Comparison of ENCODE assay signal across 8 mouse cellular contexts in the genomic region with DNA sequence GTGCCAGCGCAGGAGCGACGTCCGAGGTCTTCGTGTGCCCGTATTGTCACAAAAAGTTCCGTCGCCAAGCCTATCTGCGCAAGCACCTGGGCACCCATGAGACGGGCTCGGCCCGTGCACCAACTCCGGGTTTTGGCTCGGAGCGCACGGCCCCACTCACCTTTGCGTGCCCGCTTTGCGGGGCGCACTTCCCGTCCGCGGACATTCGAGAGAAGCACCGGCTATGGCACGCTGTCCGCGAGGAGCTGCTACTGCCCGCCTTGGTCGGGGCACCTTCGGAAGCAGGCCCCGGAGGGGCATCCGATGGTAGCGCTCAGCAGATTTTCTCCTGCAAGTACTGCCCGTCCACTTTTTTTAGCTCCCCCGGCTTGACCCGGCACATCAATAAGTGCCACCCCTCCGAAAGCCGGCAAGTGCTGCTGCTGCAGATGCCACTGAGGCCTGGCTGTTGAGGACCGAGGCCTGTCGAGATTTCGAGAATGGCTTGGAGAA. TPM values are rescaled to one million over a fixed set of nuclear protein-coding genes. Genes with fewer than 3 reads are reported as not detected.
DNase-seq lines count a peak whose midpoint lies in the region; ATAC-seq and TF ChIP-seq lines count a peak whose summit lies in the region.

No protein-coding gene starts in this region.

- no peak for DNase-seq in lung, postnatal 10 days
- no peak for DNase-seq in limb, embryonic 11.5 days (ENCODE audit: low spot score)
- no peak for DNase-seq in yolk sac, embryonic 10.5 days (ENCODE audit: low spot score)
- no peak for DNase-seq in layer of hippocampus, postnatal 25 days (ENCODE audit: extremely low spot score in 1 of 2, low spot score in 1 of 2)
- DNase-seq in embryo, embryonic 11 days = no peak

- H3K4me2 ChIP-seq in lung, embryonic 16.5 days (ENCODE audit: low read depth, low read length) = peak overlapping the region; percentile 71; the same call in 1 of the 2 replicates
- H3K4me2 ChIP-seq in forebrain, embryonic 13.5 days = peak overlapping the region; percentile 90
- H3K4me2 ChIP-seq in limb, embryonic 11.5 days (ENCODE audit: low read depth, severe bottlenecking) = peak overlapping the region; percentile 31

- no peak for TF ChIP-seq POLR2A in small intestine, adult 2 months (IDR thresholded peaks at IDR 0.05; ENCODE audit: low read depth, low read length)

- peaks cover 17% of the 10 kb centered on the region for H3K4me1 ChIP-seq in lung, embryonic 16.5 days (replicated peaks; ENCODE audit: control insufficient read depth, insufficient read depth, low read length)
- H3K4me1 ChIP-seq in forebrain, embryonic 13.5 days = peaks cover 25% of the 10 kb centered on the region
- peaks cover 18% of the 10 kb centered on the region; the same call in 1 of the 2 replicates for H3K4me1 ChIP-seq in limb, embryonic 11.5 days (ENCODE audit: control insufficient read depth, insufficient read depth, low read length)
- peaks cover 12% of the 10 kb centered on the region for H3K4me1 ChIP-seq in small intestine, adult 2 months (ENCODE audit: control insufficient read depth, insufficient read depth, insufficient read length, low read length)

- H3K27ac ChIP-seq in lung, embryonic 16.5 days (ENCODE audit: low read length) = no peak overlapping the region
- no peak overlapping the region for H3K27ac ChIP-seq in forebrain, embryonic 13.5 days
- H3K27ac ChIP-seq in limb, embryonic 11.5 days (replicated peaks; ENCODE audit: low read depth, low read length) = no peak overlapping the region
- no peak overlapping the region for H3K27ac ChIP-seq in small intestine, adult 2 months (ENCODE audit: insufficient read depth, low read depth, low read length)

- H3K9me3 ChIP-seq in lung, embryonic 16.5 days (ENCODE audit: control insufficient read depth, low read length) = no peaks in the 10 kb centered on the region
- no peaks in the 10 kb centered on the region for H3K9me3 ChIP-seq in forebrain, embryonic 13.5 days (replicated peaks)
- no peaks in the 10 kb centered on the region for H3K9me3 ChIP-seq in limb, embryonic 11.5 days (ENCODE audit: control insufficient read depth, low read length)

- no peaks in the 10 kb centered on the region for H3K36me3 ChIP-seq in lung, embryonic 16.5 days (ENCODE audit: control insufficient read depth, insufficient read depth, low read length)
- H3K36me3 ChIP-seq in forebrain, embryonic 13.5 days (ENCODE audit: poor library complexity, severe bottlenecking) = no peaks in the 10 kb centered on the region
- no peaks in the 10 kb centered on the region for H3K36me3 ChIP-seq in limb, embryonic 11.5 days (ENCODE audit: control insufficient read depth, insufficient read depth, low read length)
- H3K36me3 ChIP-seq in small intestine, adult 2 months (ENCODE audit: control insufficient read depth, insufficient read depth, low read length) = peaks cover 3% of the 10 kb centered on the region

- 4% methylated on average over 42 of the region's 42 CpGs for WGBS in lung, embryonic 16.5 days
- WGBS in forebrain, embryonic 13.5 days = 2% methylated on average over 39 of the region's 42 CpGs
- WGBS in limb, embryonic 11.5 days = 3% methylated on average over 42 of the region's 42 CpGs
- 7% methylated on average over 42 of the region's 42 CpGs for WGBS in small intestine, adult 2 months

- peak; percentile 30 for ATAC-seq in lung, embryonic 16.5 days (ENCODE audit: low read depth)
- 0 out of 2 replicates have a peak, but pooled peaks have one; percentile 1 for ATAC-seq in forebrain, embryonic 13.5 days
- ATAC-seq in limb, embryonic 11.5 days (ENCODE audit: insufficient number of reproducible peaks, low FRiP score, low TSS enrichment, low read depth) = no peak

- H3K4me3 ChIP-seq in lung, embryonic 16.5 days (ENCODE audit: low read length) = peak overlapping the region; percentile 25; the same call in 1 of the 2 replicates
- H3K4me3 ChIP-seq in forebrain, embryonic 13.5 days = peak overlapping the region; percentile 52
- peak overlapping the region; percentile 34; the same call in 1 of the 2 replicates for H3K4me3 ChIP-seq in limb, embryonic 11.5 days (ENCODE audit: low read depth, low read length)
- H3K4me3 ChIP-seq in small intestine, adult 2 months (ENCODE audit: low read depth, low read length) = peak overlapping the region; percentile 16; the same call in 1 of the 2 replicates

- H3K9ac ChIP-seq in lung, embryonic 16.5 days (ENCODE audit: low read length) = no peak overlapping the region
- H3K9ac ChIP-seq in forebrain, embryonic 13.5 days = peak overlapping the region; percentile 51
- H3K9ac ChIP-seq in limb, embryonic 11.5 days (ENCODE audit: low read length) = no peak overlapping the region

- no peak for TF ChIP-seq CTCF in small intestine, adult 2 months (IDR thresholded peaks at IDR 0.05; ENCODE audit: extremely low read depth, insufficient read length, insufficient replicate concordance, low read depth, low read length)

- peaks cover 41% of the 10 kb centered on the region for H3K27me3 ChIP-seq in lung, embryonic 16.5 days (ENCODE audit: control insufficient read depth, insufficient read depth, low read depth, low read length)
- peaks cover 67% of the 10 kb centered on the region for H3K27me3 ChIP-seq in forebrain, embryonic 13.5 days
- peaks cover 43% of the 10 kb centered on the region for H3K27me3 ChIP-seq in limb, embryonic 11.5 days (ENCODE audit: control insufficient read depth, insufficient read depth, low read length)
- peaks cover 27% of the 10 kb centered on the region for H3K27me3 ChIP-seq in small intestine, adult 2 months (ENCODE audit: control insufficient read depth, insufficient read depth, low read length)

RNA-seq across cellular contexts. Expression of gene Insm2, which starts 1.3 kb away (rescaled TPM):
- 0.13 and 0.20 TPM in 2 replicates for polyA plus RNA-seq in lung, embryonic 16.5 days (2015; fragmentation: Nextera tagmentation; extraction: Ambion mirVana)
- 1.1 and 2.4 TPM in 2 replicates for polyA plus RNA-seq in forebrain, embryonic 13.5 days (2015; fragmentation: Nextera tagmentation; extraction: Ambion mirVana)
- polyA plus RNA-seq in limb, embryonic 11.5 days (2014; fragmentation: Nextera tagmentation; extraction: Ambion mirVana) = 0.07 TPM in 1 of 2 replicates, not detected in the other
- not detected in 2 replicates for polyA plus RNA-seq in small intestine, adult 2 months (2012; rRNA removed)
- total RNA-seq in layer of hippocampus, postnatal 25 days (2021) = under 1 TPM in 1 of 2 experiments, not detected in 1; 0.15 TPM

RNA-seq across cellular contexts. Expression of gene Aldoart2, which starts 35.5 kb away (rescaled TPM):
- not detected in 2 replicates for polyA plus RNA-seq in lung, embryonic 16.5 days (2015; fragmentation: Nextera tagmentation; extraction: Ambion mirVana)
- polyA plus RNA-seq in forebrain, embryonic 13.5 days (2015; fragmentation: Nextera tagmentation; extraction: Ambion mirVana) = not detected in 2 replicates
- not detected in 2 replicates for polyA plus RNA-seq in limb, embryonic 11.5 days (2014; fragmentation: Nextera tagmentation; extraction: Ambion mirVana)
- polyA plus RNA-seq in small intestine, adult 2 months (2012; rRNA removed) = not detected in 2 replicates
- total RNA-seq in layer of hippocampus, postnatal 25 days (2021) = under 1 TPM in 1 of 2 experiments, not detected in 1; 0.32 TPM

Comparison
In these comparisons a context has a peak if more than half of its experiments do, and no peak if none do; other contexts are left out.
1. H3K4me2 ChIP-seq: peak in every context shown above with its lines; median percentile 90 in forebrain, embryonic 13.5 days; 71 in lung, embryonic 16.5 days; 31 in limb, embryonic 11.5 days.